Mouse (Mus musculus) kidney, adult 2 months (tissue): ENCODE results near the gene Mb21d2. TPM values are rescaled to one million over a fixed set of nuclear protein-coding genes. Genes with fewer than 3 reads are reported as not detected.
A peak's percentile ranks its signal among the peaks of the same experiment; 100 is the strongest.

Experiments
- DNase-seq: peaks from one replicate; pipeline ENCODE4 v3.0.0; 2021
- H3K27ac ChIP-seq: fragments of 200-500 bp; 2 replicates; pipeline ENCODE4 v1.5.1; 2012; ENCODE audit warnings: low read depth, low read length, control low read depth, inconsistent platforms; ENCODE audit not compliant: insufficient read depth
- H3K27me3 ChIP-seq: fragments of 200-500 bp; replicated peaks from 2 replicates; pipeline ENCODE4 v1.6.1; 2012; ENCODE audit warnings: mild to moderate bottlenecking, moderate library complexity, low read length, inconsistent platforms; ENCODE audit not compliant: control insufficient read depth, insufficient read depth
- H3K36me3 ChIP-seq: fragments of 200-500 bp; 2 replicates; pipeline ENCODE4 v1.6.1; 2012; ENCODE audit warnings: mild to moderate bottlenecking, moderate library complexity, low read length, inconsistent platforms; ENCODE audit not compliant: control insufficient read depth, insufficient read depth
- H3K4me1 ChIP-seq: fragments of 200-500 bp; 2 replicates; pipeline ENCODE4 v1.6.1; 2011; ENCODE audit warnings: low read length; ENCODE audit not compliant: control insufficient read depth, insufficient read depth
- H3K4me3 ChIP-seq: fragments of 200-500 bp; 2 replicates; pipeline ENCODE4 v1.5.1; 2011; ENCODE audit warnings: mild to moderate bottlenecking, low read depth, low read length, control low read depth; ENCODE audit not compliant: insufficient read depth
- CTCF ChIP-seq: fragments of 200-500 bp; conservative IDR thresholded peaks from 2 replicates; pipeline ENCODE4 v1.5.1; 2011; ENCODE audit warnings: low read depth, mild to moderate bottlenecking, control low read depth, low read length, moderate library complexity, mixed read lengths; ENCODE audit not compliant: insufficient read depth, insufficient read length
- POLR2A ChIP-seq: fragments of 200-500 bp; IDR thresholded peaks from one replicate; pipeline ENCODE4 v1.6.1; 2011; ENCODE audit warnings: low read depth, low read length, control low read depth
- WGBS: fragments of 180-500 bp; shearing (Covaris S2); methylation state at CpG from one replicate; pipeline ENCODE4 v1.1.7; 2018; 5-methylcytosine and 5-hydroxymethylcytosine counted together
- polyA plus RNA-seq: library from polyadenylated mRNA; depleted of rRNA; stranded (reverse); fragments of >200 nt; gene quantifications from 2 replicates; pipeline ENCODE4 v1.2.3, GENCODE M21; 2012

Mb21d2 gene
- polyA plus RNA-seq, 1 experiment = 14.7 TPM

DNA sequence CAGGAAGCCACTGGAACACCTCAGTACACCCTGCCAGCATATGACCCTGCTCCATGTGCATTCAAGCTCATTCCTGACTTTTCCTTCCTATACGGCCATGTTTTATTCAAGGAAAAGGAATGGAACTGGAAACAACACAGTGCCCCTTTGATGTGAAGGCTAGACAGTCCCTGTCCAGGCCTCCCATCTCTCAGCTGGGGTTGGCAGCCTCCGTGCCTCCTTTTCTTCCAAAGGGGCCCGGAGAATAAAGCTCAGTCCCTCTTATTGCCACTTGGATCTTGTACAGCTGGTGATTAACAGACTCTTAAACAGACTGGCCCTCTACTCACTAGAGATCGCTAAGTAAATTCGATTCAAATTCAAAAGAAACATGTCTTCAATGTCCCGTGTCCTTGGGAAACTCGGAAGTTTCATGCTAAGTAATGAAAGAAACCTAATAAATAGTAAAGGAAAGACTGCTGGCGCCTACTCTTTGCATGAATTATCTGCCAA is 56.0 kb downstream of the Mb21d2 start:
- WGBS = 79% methylated on average over 8 of the region's 8 CpGs
- no peaks in the 10 kb centered on the region for H3K36me3 ChIP-seq
- TF ChIP-seq POLR2A (no peak), CTCF (no peak)
- H3K27ac ChIP-seq = no peak overlapping the region
- no peaks in the 10 kb centered on the region for H3K4me1 ChIP-seq
- no peak for DNase-seq
- H3K4me3 ChIP-seq = no peak overlapping the region
- H3K27me3 ChIP-seq = no peaks in the 10 kb centered on the region

DNA sequence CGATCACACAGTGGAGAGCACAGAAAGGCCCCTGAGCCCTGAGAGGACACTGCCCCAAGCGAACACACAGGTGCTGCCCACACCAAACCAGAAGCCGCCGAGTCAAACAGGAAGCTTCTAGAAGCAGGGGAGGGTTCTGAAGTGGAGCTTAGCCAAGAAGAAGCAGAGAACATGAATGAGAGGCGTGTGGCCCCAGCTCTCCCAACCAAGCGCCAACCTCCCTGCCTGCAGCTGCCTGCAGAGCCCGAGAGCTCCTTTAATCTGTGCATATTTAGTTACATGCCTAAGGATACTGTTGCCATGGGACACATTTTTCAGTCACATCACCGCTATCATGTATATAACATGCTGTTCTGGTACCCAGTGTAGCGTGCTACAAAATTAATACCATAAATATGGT is 58.6 kb downstream of the Mb21d2 start:
- peak; percentile 14 for DNase-seq
- whole genome bisulfite sequencing = 64% methylated on average over 9 of the region's 9 CpGs
- Histone ChIP-seq H3K27ac (no peak overlapping the region), H3K27me3 (no peaks in the 10 kb centered on the region), H3K4me3 (no peak overlapping the region), H3K4me1 (no peaks in the 10 kb centered on the region), H3K36me3 (no peaks in the 10 kb centered on the region)
- TF ChIP-seq CTCF (no peak), POLR2A (no peak)

DNA sequence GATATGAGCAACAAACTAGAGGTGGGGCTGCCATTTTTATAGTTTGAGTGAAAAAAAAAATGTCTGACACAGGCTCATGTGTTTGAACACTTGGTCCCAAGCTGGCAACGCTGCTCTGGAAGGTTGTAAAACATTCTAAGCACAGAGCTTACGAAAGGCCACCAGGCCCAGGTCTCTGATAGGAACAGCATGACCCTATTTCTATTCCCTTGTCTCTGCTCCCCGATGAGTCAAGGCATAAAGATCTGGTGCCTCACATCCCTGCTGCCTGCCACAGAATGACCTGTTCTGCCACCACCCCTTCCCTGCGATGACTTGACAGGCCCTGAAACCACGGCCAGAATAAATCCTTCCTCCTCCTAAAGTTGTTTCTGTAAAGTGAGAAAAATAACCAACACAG is 59.0 kb downstream of the Mb21d2 start:
- Histone ChIP-seq H3K27me3 (no peaks in the 10 kb centered on the region), H3K36me3 (no peaks in the 10 kb centered on the region), H3K4me3 (no peak overlapping the region), H3K4me1 (no peaks in the 10 kb centered on the region), H3K27ac (no peak overlapping the region)
- TF ChIP-seq CTCF = no peak
- TF ChIP-seq POLR2A = no peak
- WGBS = 62% methylated on average over 5 of the region's 5 CpGs
- DNase-seq = no peak

DNA sequence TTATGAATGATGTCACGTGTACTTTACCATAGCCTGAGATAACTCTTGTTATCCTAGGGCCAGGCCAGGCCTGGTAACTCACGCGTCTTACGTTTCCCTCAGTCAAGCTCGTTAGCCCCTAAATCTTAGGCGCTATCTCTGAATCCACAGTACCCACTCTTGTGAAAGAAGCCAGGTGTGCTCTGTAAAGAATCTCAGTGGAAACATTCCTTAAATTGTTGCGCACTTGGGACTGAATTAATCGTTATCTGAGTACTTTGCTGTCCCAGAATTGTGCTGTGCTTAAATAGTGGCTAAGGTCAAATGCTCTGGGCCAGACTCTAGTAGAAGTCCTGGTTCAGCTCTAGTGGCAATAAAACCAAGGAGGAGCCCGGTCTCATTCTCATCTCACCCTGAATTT is 60.6 kb downstream of the Mb21d2 start:
- Histone ChIP-seq H3K36me3 (no peaks in the 10 kb centered on the region), H3K27ac (no peak overlapping the region), H3K4me1 (no peaks in the 10 kb centered on the region), H3K4me3 (no peak overlapping the region), H3K27me3 (no peaks in the 10 kb centered on the region)
- DNase-seq = no peak
- no peak for TF ChIP-seq POLR2A
- no peak for TF ChIP-seq CTCF
- WGBS = 82% methylated on average over 9 of the region's 9 CpGs

DNA sequence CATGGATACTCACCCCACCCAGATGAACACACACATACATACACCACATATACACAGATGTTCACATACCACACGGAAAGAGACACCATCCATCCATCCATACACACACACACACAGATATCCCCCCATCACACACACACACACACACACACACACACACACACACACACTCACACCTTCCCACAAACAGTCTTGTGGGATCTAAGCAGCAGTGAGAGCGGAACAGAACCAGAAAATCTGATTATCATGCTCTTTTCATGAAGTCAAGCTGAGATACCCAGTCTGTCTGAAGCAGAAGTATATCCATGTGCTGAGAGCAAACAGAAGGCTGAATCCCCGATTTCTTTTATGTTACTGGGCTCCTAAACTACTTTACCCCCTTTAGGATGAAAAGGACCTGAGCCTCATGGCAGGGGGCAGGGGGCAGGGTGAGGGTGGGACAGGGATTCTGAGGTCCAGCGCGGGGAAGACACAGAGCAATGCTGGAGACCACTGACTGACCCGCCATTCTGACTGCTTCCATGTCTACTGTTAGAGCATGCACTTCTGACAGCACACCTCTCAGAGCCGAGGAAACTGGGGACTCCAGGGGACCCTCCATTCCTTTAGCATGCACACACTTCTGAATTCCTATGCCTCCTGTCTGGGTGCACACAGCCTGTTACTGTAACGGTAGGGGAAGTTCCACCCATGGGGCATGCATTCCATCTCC is 62.7 kb downstream of the Mb21d2 start:
- no peak for DNase-seq
- Histone ChIP-seq H3K4me3 (no peak overlapping the region), H3K36me3 (no peaks in the 10 kb centered on the region), H3K27me3 (no peaks in the 10 kb centered on the region), H3K27ac (no peak overlapping the region), H3K4me1 (peaks cover 8% of the 10 kb centered on the region; the same call in 1 of the 2 replicates)
- no peak for TF ChIP-seq POLR2A
- TF ChIP-seq CTCF = no peak
- WGBS = 84% methylated on average over 8 of the region's 8 CpGs

DNA sequence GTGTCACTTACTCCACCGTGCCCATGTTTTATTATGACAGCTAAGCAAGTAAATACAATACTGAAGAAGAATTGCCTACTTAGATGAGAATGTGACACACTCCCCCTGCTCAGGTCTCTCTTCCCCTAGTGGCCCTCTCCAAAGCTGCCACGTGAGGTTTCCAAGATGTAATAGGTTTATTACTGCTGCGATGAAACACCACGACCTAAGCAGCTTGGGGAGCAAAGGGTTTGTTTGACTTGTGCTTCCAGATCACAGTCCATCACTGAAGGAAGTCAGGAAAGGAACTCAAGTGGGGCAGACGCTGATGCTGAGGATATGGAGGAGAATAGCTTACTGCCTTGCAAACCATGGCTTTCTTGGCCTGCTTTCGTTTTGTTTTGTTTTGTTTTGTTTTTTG is 65.9 kb downstream of the Mb21d2 start:
- no peak overlapping the region for H3K4me3 ChIP-seq
- TF ChIP-seq POLR2A (no peak), CTCF (no peak)
- peaks cover 16% of the 10 kb centered on the region for H3K4me1 ChIP-seq
- H3K27me3 ChIP-seq = no peaks in the 10 kb centered on the region
- WGBS = 70% methylated on average over 6 of the region's 6 CpGs
- no peak for DNase-seq
- H3K36me3 ChIP-seq = no peaks in the 10 kb centered on the region
- no peak overlapping the region for H3K27ac ChIP-seq

DNA sequence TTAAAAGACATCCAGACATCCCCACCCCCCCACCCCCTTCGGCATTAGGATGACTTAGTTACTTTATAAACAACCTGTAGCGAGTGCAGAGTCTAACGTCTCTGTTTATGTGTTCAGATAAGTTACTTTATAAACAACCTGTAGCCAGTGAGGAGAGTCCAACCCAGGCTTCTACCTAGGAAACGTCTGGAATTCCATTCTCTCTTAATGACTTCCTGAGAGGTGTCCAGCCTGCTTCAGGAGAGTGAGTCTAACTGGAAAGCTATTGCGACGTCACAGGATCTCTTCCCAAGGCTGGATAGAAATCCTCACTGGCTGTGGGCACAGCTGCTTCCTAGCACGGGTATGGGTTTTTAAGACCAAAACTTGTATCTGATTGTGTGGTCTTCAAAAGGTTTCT is 67.4 kb downstream of the Mb21d2 start:
- TF ChIP-seq CTCF (no peak), POLR2A (no peak)
- Histone ChIP-seq H3K36me3 (no peaks in the 10 kb centered on the region), H3K4me1 (peaks cover 20% of the 10 kb centered on the region), H3K27ac (no peak overlapping the region), H3K27me3 (no peaks in the 10 kb centered on the region), H3K4me3 (no peak overlapping the region)
- WGBS = 8% methylated on average over 7 of the region's 7 CpGs
- DNase-seq = peak; percentile 79

DNA sequence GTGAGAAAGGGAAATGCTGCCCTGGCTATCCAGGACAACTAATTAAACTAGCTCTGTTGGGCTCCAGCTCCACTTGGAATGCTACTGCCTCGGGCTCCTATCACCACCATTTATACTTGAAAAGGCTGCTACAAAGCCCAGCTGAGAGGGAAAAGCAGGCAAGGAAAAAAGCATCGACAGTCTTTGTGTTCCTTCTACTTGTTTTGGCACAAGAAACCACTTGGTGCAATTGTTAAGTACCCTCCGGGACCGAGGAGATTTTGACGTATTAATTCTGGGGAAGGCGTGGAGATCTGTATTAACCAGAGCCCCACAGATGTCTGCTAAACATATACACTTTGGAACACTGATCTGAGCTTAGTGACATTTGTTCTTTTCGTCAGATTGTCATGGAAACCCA is 69.8 kb downstream of the Mb21d2 start:
- Histone ChIP-seq H3K36me3 (no peaks in the 10 kb centered on the region), H3K4me3 (no peak overlapping the region), H3K27ac (no peak overlapping the region), H3K4me1 (peaks cover 20% of the 10 kb centered on the region), H3K27me3 (no peaks in the 10 kb centered on the region)
- TF ChIP-seq CTCF = no peak
- 80% methylated on average over 7 of the region's 7 CpGs for WGBS
- no peak for DNase-seq
